ENCODE assay signal across 28 mouse cellular contexts in genomic region chr8:82200176-82200575, GRCm38 (mm10).
"Had no signal": no experiment of that assay in that cellular context is flagged by ENCODE, and none has a peak within 500 bp of the region (broad histone marks: within the 10 kb centered on the region; RNA-seq: fewer than 3 reads in every experiment).

No protein-coding gene starts in this region.

- H3K36me3 ChIP-seq: heart, embryonic 10.5 days; heart, embryonic 12.5 days; hindbrain, embryonic 10.5 days; hindbrain, embryonic 12.5 days; intestine, embryonic 15.5 days; limb, embryonic 10.5 days; limb, embryonic 12.5 days; liver, embryonic 13.5 days; liver, embryonic 15.5 days had no signal

- H3K4me2 ChIP-seq: heart, embryonic 12.5 days; hindbrain, embryonic 12.5 days; hindbrain, embryonic 14.5 days; intestine, embryonic 15.5 days; limb, embryonic 12.5 days; liver, embryonic 11.5 days; liver, embryonic 13.5 days; liver, embryonic 15.5 days had no signal

- ATAC-seq: hindbrain, embryonic 16.5 days; inflammation-experienced regulatory T-cells, adult 6 months; intestine, embryonic 15.5 days; intestine, postnatal 0 days had no signal

- H3K4me1 ChIP-seq: heart, embryonic 12.5 days; hindbrain, embryonic 10.5 days; hindbrain, embryonic 12.5 days; intestine, embryonic 15.5 days; limb, embryonic 10.5 days; limb, embryonic 12.5 days; liver, embryonic 13.5 days; liver, embryonic 15.5 days had no signal

- DNase-seq: gastrocnemius, adult 2 months; gastrocnemius, postnatal 10 days; gastrocnemius, postnatal 25 days; heart, adult 18-20 months; heart, postnatal 10 days; heart, postnatal 4 days; kidney, adult 18-20 months; kidney, adult 8-10 months; kidney, postnatal 10 days; kidney, postnatal 25 days; kidney, postnatal 4 days; liver; liver, embryonic 13.5 days had no signal

- H3K27me3 ChIP-seq: heart, embryonic 12.5 days; hindbrain, embryonic 12.5 days; intestine, embryonic 15.5 days; limb, embryonic 12.5 days; liver, embryonic 13.5 days; liver, embryonic 15.5 days had no signal

- H3K9ac ChIP-seq: heart, embryonic 12.5 days; hindbrain, embryonic 12.5 days; hindbrain, embryonic 14.5 days; intestine, embryonic 15.5 days; limb, embryonic 12.5 days; liver, embryonic 13.5 days; liver, embryonic 15.5 days had no signal

- H3K9me3 ChIP-seq: heart, embryonic 10.5 days; heart, embryonic 12.5 days; hindbrain, embryonic 10.5 days; hindbrain, embryonic 12.5 days; intestine, embryonic 15.5 days; limb, embryonic 10.5 days; limb, embryonic 12.5 days; liver, embryonic 13.5 days; liver, embryonic 15.5 days had no signal

- H3K4me3 ChIP-seq: gastrocnemius, adult 2 months; heart, embryonic 10.5 days; heart, embryonic 12.5 days; hindbrain, embryonic 10.5 days; hindbrain, embryonic 12.5 days; intestine, embryonic 15.5 days; layer of hippocampus, adult 2 months; left cerebral cortex, adult 2 months; limb, embryonic 10.5 days; limb, embryonic 12.5 days; liver, embryonic 13.5 days; liver, embryonic 15.5 days had no signal

- H3K27ac ChIP-seq: gastrocnemius, adult 2 months; heart, embryonic 10.5 days; hindbrain, embryonic 10.5 days; hindbrain, embryonic 12.5 days; hindbrain, embryonic 14.5 days; intestine, embryonic 15.5 days; layer of hippocampus, adult 2 months; left cerebral cortex, adult 2 months; limb, embryonic 10.5 days; limb, embryonic 12.5 days; liver, embryonic 13.5 days; liver, embryonic 15.5 days had no signal
